Mouse (Mus musculus) neural tube, embryonic 11.5 days (tissue): ENCODE results near the gene Vamp2. TPM values are rescaled to one million over a fixed set of nuclear protein-coding genes. Genes with fewer than 3 reads are reported as not detected.

Experiments used
- ATAC-seq: fragments of 200-750 bp; cut with Nextera tagmentation; 2 replicates; pipeline ENCODE4 v1.8.0; 2017; ENCODE audit warnings: moderate number of reproducible peaks, mild to moderate bottlenecking, moderate TSS enrichment, moderate library complexity; ENCODE audit not compliant: insufficient read depth, low FRiP score, low TSS enrichment
- DNase-seq: peaks from one replicate; pipeline ENCODE4 v3.0.0-alpha.2; 2015; ENCODE audit warnings: low spot score
- H3K27ac ChIP-seq: fragments of 300-500 bp; sonication (generic); 2 replicates; pipeline ENCODE4 v1.5.1; 2014; ENCODE audit warnings: low read depth, mild to moderate bottlenecking, low read length
- H3K27me3 ChIP-seq: fragments of 300-500 bp; sonication (generic); 2 replicates; pipeline ENCODE4 v1.6.1; 2014; ENCODE audit warnings: mild to moderate bottlenecking, low read length, mixed read lengths; ENCODE audit not compliant: control insufficient read depth, insufficient read depth
- H3K36me3 ChIP-seq: fragments of 300-500 bp; sonication (generic); 2 replicates; pipeline ENCODE4 v1.6.1; 2014; ENCODE audit warnings: mild to moderate bottlenecking, low read length, moderate library complexity, mixed read lengths; ENCODE audit not compliant: control insufficient read depth, insufficient read depth
- H3K4me1 ChIP-seq: fragments of 300-500 bp; sonication (generic); 2 replicates; pipeline ENCODE4 v1.6.1; 2014; ENCODE audit warnings: low read length, mixed read lengths; ENCODE audit not compliant: control insufficient read depth, insufficient read depth
- H3K4me2 ChIP-seq: fragments of 300-500 bp; sonication (generic); 2 replicates; pipeline ENCODE4 v1.6.1; 2014; ENCODE audit warnings: low read depth, mild to moderate bottlenecking, moderate library complexity
- H3K4me3 ChIP-seq: fragments of 300-500 bp; sonication (generic); 2 replicates; pipeline ENCODE4 v1.5.1; 2014; ENCODE audit warnings: low read depth, low read length
- H3K9ac ChIP-seq: fragments of 300-500 bp; sonication (generic); 2 replicates; pipeline ENCODE4 v1.6.1; 2014; ENCODE audit warnings: mild to moderate bottlenecking, low read length
- H3K9me3 ChIP-seq: fragments of 300-500 bp; sonication (generic); 2 replicates; pipeline ENCODE4 v1.6.1; 2016; ENCODE audit warnings: low read length; ENCODE audit not compliant: control insufficient read depth
- WGBS: fragments of 180-500 bp; shearing (Covaris S2); extraction: QIAGEN DNeasy Blood & Tissue Kit; methylation state at CpG from one replicate; pipeline ENCODE4 v1.1.7; 2014; 5-methylcytosine and 5-hydroxymethylcytosine counted together
- polyA plus RNA-seq: library from polyadenylated mRNA; unstranded; fragments of >200 nt; fragmentation: Nextera tagmentation; extraction: Ambion mirVana; gene quantifications from 2 replicates; pipeline ENCODE4 v1.2.1, GENCODE M21; 2014

The Vamp2 gene
- polyA plus RNA-seq, 1 experiment from 2014 or later = 112 TPM

- H3K9ac ChIP-seq = no peak overlapping the region; the same call in 1 of the 2 replicates
- no peaks in the 10 kb centered on the region for H3K27me3 ChIP-seq
- no peaks in the 10 kb centered on the region for H3K9me3 ChIP-seq
- DNase-seq (peak; percentile 96), ATAC-seq (peak; percentile 59)
- under 1% methylated on average over 19 of the region's 19 CpGs for WGBS
- peak overlapping the region; percentile 77 for H3K4me2 ChIP-seq
- H3K36me3 ChIP-seq = no peaks in the 10 kb centered on the region
- no peak overlapping the region for H3K27ac ChIP-seq
- H3K4me3 ChIP-seq = peak overlapping the region; percentile 76
- peaks cover 35% of the 10 kb centered on the region for H3K4me1 ChIP-seq
These were observed 25.5 kb upstream of the Vamp2 start for GRCm38 (mm10) chr11:69062761-69063224.

GRCm38 (mm10) chr11:69063413-69064201 lies 24.7 kb upstream of the Vamp2 start:
- Histone ChIP-seq H3K9ac (peak overlapping the region; percentile 66), H3K27ac (peak overlapping the region; percentile 44; the same call in 1 of the 2 replicates), H3K4me2 (peak overlapping the region; percentile 77), H3K36me3 (no peaks in the 10 kb centered on the region), H3K4me1 (peaks cover 31% of the 10 kb centered on the region), H3K9me3 (no peaks in the 10 kb centered on the region), H3K27me3 (no peaks in the 10 kb centered on the region), H3K4me3 (peak overlapping the region; percentile 76)
- peak; percentile 21; the same call in 1 of the 2 replicates for ATAC-seq
- WGBS = under 1% methylated on average over 31 of the region's 31 CpGs
- DNase-seq = peak; percentile 88

- peak overlapping the region; percentile 66; the same call in 1 of the 2 replicates for H3K9ac ChIP-seq
- no peak for DNase-seq
- ATAC-seq = no peak
- no peaks in the 10 kb centered on the region for H3K36me3 ChIP-seq
- H3K9me3 ChIP-seq = no peaks in the 10 kb centered on the region
- 48% methylated on average over 9 of the region's 9 CpGs for whole genome bisulfite sequencing
- peak overlapping the region; percentile 77 for H3K4me2 ChIP-seq
- peak overlapping the region; percentile 76 for H3K4me3 ChIP-seq
- peaks cover 27% of the 10 kb centered on the region for H3K4me1 ChIP-seq
- no peak overlapping the region for H3K27ac ChIP-seq
- H3K27me3 ChIP-seq = no peaks in the 10 kb centered on the region
These were observed 23.8 kb upstream of the Vamp2 start for GRCm38 (mm10) chr11:69064259-69065133.

GRCm38 (mm10) chr11:69065394-69065925 lies 22.8 kb upstream of the Vamp2 start:
- Histone ChIP-seq H3K27me3 (no peaks in the 10 kb centered on the region), H3K9me3 (no peaks in the 10 kb centered on the region), H3K4me1 (peaks cover 26% of the 10 kb centered on the region), H3K36me3 (no peaks in the 10 kb centered on the region), H3K4me2 (peak overlapping the region; percentile 75; the same call in 1 of the 2 replicates), H3K9ac (no peak overlapping the region), H3K27ac (no peak overlapping the region), H3K4me3 (no peak overlapping the region)
- DNase-seq (no peak), ATAC-seq (no peak)
- WGBS = 62% methylated on average over 3 of the region's 3 CpGs

- Histone ChIP-seq H3K9me3 (no peaks in the 10 kb centered on the region), H3K27me3 (no peaks in the 10 kb centered on the region), H3K36me3 (no peaks in the 10 kb centered on the region), H3K9ac (peak overlapping the region; percentile 46), H3K4me1 (peaks cover 18% of the 10 kb centered on the region), H3K27ac (no peak overlapping the region), H3K4me2 (peak overlapping the region; percentile 75), H3K4me3 (peak overlapping the region; percentile 33)
- 3% methylated on average over 28 of the region's 29 CpGs for WGBS
- DNase-seq (peak; percentile 40), ATAC-seq (no peak)
These were observed 22.0 kb upstream of the Vamp2 start for GRCm38 (mm10) chr11:69066163-69066861.

- Histone ChIP-seq H3K27ac (no peak overlapping the region), H3K27me3 (no peaks in the 10 kb centered on the region), H3K4me2 (peak overlapping the region; percentile 75), H3K4me3 (peak overlapping the region; percentile 33), H3K9ac (no peak overlapping the region), H3K9me3 (no peaks in the 10 kb centered on the region), H3K4me1 (peaks cover 13% of the 10 kb centered on the region; the same call in 1 of the 2 replicates), H3K36me3 (no peaks in the 10 kb centered on the region)
- ATAC-seq (no peak), DNase-seq (peak; percentile 89)
- 9% methylated on average over 8 of the region's 8 CpGs for WGBS
These were observed 21.3 kb upstream of the Vamp2 start for GRCm38 (mm10) chr11:69066956-69067355.

GRCm38 (mm10) chr11:69067601-69068000 lies 20.7 kb upstream of the Vamp2 start:
- Histone ChIP-seq H3K4me1 (peaks cover 14% of the 10 kb centered on the region), H3K4me3 (no peak overlapping the region), H3K4me2 (no peak overlapping the region), H3K9ac (no peak overlapping the region), H3K9me3 (no peaks in the 10 kb centered on the region), H3K27ac (no peak overlapping the region), H3K36me3 (no peaks in the 10 kb centered on the region), H3K27me3 (no peaks in the 10 kb centered on the region)
- WGBS = 66% methylated on average over 6 of the region's 6 CpGs
- DNase-seq = no peak
- ATAC-seq = no peak

GRCm38 (mm10) chr11:69070093-69070492 lies 18.2 kb upstream of the Vamp2 start:
- peak overlapping the region; percentile 75 for H3K4me2 ChIP-seq
- H3K4me3 ChIP-seq = peak overlapping the region; percentile 47
- H3K36me3 ChIP-seq = no peaks in the 10 kb centered on the region
- H3K9me3 ChIP-seq = no peaks in the 10 kb centered on the region
- DNase-seq (no peak), ATAC-seq (no peak)
- no peaks in the 10 kb centered on the region for H3K27me3 ChIP-seq
- H3K9ac ChIP-seq = peak overlapping the region; percentile 85
- under 1% methylated on average over 13 of the region's 13 CpGs for WGBS
- H3K27ac ChIP-seq = peak overlapping the region; percentile 64
- H3K4me1 ChIP-seq = peaks cover 11% of the 10 kb centered on the region
